Mouse (Mus musculus): ENCODE results near the gene Tshr. TPM values are rescaled to one million over a fixed set of nuclear protein-coding genes. Genes with fewer than 3 reads are reported as not detected.
"Not testable (repeated sequence)": the region's sequence is repeated elsewhere in the genome, so short reads cannot be mapped to it uniquely, and the experiment has no call there.

Tshr gene
- 0.15 and 0.43 TPM in 2 replicates for polyA plus RNA-seq (2014; fragmentation: Nextera tagmentation; extraction: Ambion mirVana)

DNA sequence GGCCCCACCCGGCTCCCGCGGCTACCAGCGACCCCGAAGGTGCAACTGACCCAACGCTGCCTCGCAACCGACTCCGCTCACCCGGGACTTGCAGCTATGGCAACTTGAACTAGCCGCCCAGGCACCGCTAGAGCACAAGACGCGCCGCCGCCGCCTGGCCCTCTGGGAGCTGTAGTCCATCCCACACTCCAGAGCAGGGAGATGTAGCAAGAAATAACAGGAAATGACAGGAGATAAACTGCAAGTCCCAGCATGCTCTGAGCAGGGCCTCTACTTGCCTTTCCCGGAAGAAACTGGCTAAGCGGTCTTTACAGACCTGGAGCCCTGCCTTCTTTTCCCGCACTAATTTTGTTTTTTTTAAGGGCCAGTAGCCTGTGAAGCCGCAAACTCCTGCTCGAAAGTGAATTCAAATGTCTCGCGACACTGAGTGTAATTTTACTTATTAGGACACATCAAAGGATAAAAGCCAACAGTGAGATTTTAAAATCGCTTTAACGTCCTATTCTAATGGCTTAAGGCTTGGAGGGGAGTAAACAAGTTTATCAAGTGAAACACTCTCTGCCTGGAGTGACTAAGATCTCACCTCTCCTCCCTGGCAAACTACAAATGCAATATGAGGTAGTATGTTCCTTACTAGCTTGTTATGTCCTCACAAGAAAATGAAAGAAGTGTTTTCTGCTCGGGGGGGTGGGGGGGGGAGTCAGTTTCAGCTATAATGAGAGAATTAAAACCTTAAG lies at the start of gene Tshr, which contains the start of gene Cep128:
TSS of gene Tshr (plus strand) at position 283 of the 737 bp plus-strand sequence.
TSS of gene Cep128 (minus strand) at position 129 of the 737 bp plus-strand sequence.
- Histone ChIP-seq H3K36me3 (ENCODE audit: control insufficient read depth, insufficient read depth, low read length) (no peaks in the 10 kb centered on the region), H3K4me3 (ENCODE audit: low read depth, low read length) (peak within 1 kb of the TSS; percentile 77), H3K9me3 (replicated peaks; ENCODE audit: control insufficient read depth, low read length) (no peaks in the 10 kb centered on the region), H3K4me2 (peak within 1 kb of the TSS; percentile 91), H3K4me1 (ENCODE audit: control insufficient read depth, insufficient read depth, low read length) (peaks cover 3% of the 10 kb centered on the region; the same call in 1 of the 2 replicates), H3K9ac (ENCODE audit: low read depth, low read length) (peak within 1 kb of the TSS; percentile 78), H3K27me3 (ENCODE audit: control insufficient read depth, insufficient read depth, low read length) (no peaks in the 10 kb centered on the region), H3K27ac (ENCODE audit: low read depth, low read length) (peak within 1 kb of the TSS; percentile 41; the same call in 1 of the 2 replicates)
- WGBS (ENCODE audit: insufficient replicate concordance) = 2% methylated on average over 27 of the region's 27 CpGs
- peak; percentile 100 for ATAC-seq (replicated peaks; ENCODE audit: insufficient number of reproducible peaks, low FRiP score, low TSS enrichment)

DNA sequence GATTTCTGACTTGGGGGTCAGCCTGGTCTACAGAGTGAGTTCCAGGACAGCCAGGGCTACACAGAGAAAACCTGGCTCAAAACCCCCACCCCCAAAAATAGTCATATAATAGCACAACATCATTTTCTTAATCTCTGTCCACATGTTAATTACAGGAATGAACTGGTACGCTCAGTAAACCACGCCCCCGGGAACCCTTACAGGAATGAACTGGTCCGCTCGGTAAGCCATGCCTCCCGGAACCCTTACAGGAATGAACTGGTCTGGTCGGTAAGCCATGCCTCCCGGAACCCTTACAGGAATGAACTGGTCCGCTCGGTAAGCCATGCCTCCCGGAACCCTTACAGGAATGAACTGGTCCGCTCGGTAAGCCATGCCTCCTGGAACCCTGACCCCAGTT lies 45.7 kb upstream of the Tshr start:
- not testable (repeated sequence) for ATAC-seq (replicated peaks; ENCODE audit: insufficient number of reproducible peaks, low FRiP score, low TSS enrichment); H3K9ac ChIP-seq (ENCODE audit: low read depth, low read length); H3K4me3 ChIP-seq (ENCODE audit: low read depth, low read length); H3K4me1 ChIP-seq (ENCODE audit: control insufficient read depth, insufficient read depth, low read length); H3K27ac ChIP-seq (ENCODE audit: low read depth, low read length); H3K36me3 ChIP-seq (ENCODE audit: control insufficient read depth, insufficient read depth, low read length); H3K9me3 ChIP-seq (replicated peaks; ENCODE audit: control insufficient read depth, low read length); H3K4me2 ChIP-seq; H3K27me3 ChIP-seq (ENCODE audit: control insufficient read depth, insufficient read depth, low read length)
- 94% methylated on average over 13 of the region's 13 CpGs for WGBS (ENCODE audit: insufficient replicate concordance)

DNA sequence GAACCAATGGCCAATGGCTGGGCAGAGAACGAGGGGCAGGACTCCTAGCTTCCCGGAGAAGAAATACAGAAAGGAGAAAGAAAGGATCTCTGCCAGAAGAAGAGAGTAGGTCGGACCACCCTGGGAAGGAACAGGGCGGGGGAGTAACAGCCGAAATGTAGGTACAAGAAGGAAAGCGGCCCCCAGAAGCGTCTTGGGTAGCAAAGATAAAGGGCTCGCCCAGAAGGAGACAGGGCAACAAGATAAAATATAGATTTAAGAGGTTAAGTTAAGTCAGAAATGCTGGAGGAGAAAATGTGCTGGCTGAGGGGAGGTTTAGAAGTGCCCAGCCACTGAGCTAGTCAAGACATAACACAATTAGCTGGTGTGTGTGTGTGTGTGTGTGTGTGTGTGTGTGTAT lies 30.6 kb upstream of the Tshr start:
- Histone ChIP-seq H3K4me2 (no peak overlapping the region), H3K4me3 (ENCODE audit: low read depth, low read length) (no peak overlapping the region), H3K27ac (ENCODE audit: low read depth, low read length) (no peak overlapping the region), H3K36me3 (ENCODE audit: control insufficient read depth, insufficient read depth, low read length) (no peaks in the 10 kb centered on the region), H3K9me3 (replicated peaks; ENCODE audit: control insufficient read depth, low read length) (no peaks in the 10 kb centered on the region), H3K9ac (ENCODE audit: low read depth, low read length) (no peak overlapping the region), H3K27me3 (ENCODE audit: control insufficient read depth, insufficient read depth, low read length) (no peaks in the 10 kb centered on the region), H3K4me1 (ENCODE audit: control insufficient read depth, insufficient read depth, low read length) (no peaks in the 10 kb centered on the region)
- no peak for ATAC-seq (replicated peaks; ENCODE audit: insufficient number of reproducible peaks, low FRiP score, low TSS enrichment)
- 80% methylated on average over 8 of the region's 8 CpGs for WGBS (ENCODE audit: insufficient replicate concordance)

DNA sequence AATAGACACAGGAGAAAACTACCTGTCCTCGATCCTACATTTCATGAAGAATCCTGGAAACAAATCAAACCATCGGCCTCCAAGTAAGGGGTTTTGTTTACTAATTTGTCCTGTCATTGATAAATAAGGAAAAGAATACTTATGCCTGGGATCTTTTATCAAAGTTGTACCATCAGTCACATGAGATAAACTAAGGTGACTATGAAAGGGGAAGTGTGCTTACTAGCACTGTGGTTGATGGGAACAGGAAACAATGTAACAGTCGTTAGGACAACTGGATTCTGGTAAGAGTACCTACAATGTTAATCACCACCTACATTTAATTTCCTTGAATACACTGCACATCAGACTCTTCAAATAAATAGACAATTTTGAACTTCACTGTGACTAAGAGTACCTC lies 15.2 kb upstream of the Tshr start:
- WGBS (ENCODE audit: insufficient replicate concordance) = 84% methylated on average over 3 of the region's 3 CpGs
- H3K4me2 ChIP-seq = no peak overlapping the region
- no peaks in the 10 kb centered on the region for H3K27me3 ChIP-seq (ENCODE audit: control insufficient read depth, insufficient read depth, low read length)
- no peaks in the 10 kb centered on the region for H3K4me1 ChIP-seq (ENCODE audit: control insufficient read depth, insufficient read depth, low read length)
- no peaks in the 10 kb centered on the region for H3K9me3 ChIP-seq (replicated peaks; ENCODE audit: control insufficient read depth, low read length)
- H3K4me3 ChIP-seq (ENCODE audit: low read depth, low read length) = no peak overlapping the region
- H3K36me3 ChIP-seq (ENCODE audit: control insufficient read depth, insufficient read depth, low read length) = no peaks in the 10 kb centered on the region
- H3K27ac ChIP-seq (ENCODE audit: low read depth, low read length) = no peak overlapping the region
- no peak overlapping the region for H3K9ac ChIP-seq (ENCODE audit: low read depth, low read length)
- no peak for ATAC-seq (replicated peaks; ENCODE audit: insufficient number of reproducible peaks, low FRiP score, low TSS enrichment)

DNA sequence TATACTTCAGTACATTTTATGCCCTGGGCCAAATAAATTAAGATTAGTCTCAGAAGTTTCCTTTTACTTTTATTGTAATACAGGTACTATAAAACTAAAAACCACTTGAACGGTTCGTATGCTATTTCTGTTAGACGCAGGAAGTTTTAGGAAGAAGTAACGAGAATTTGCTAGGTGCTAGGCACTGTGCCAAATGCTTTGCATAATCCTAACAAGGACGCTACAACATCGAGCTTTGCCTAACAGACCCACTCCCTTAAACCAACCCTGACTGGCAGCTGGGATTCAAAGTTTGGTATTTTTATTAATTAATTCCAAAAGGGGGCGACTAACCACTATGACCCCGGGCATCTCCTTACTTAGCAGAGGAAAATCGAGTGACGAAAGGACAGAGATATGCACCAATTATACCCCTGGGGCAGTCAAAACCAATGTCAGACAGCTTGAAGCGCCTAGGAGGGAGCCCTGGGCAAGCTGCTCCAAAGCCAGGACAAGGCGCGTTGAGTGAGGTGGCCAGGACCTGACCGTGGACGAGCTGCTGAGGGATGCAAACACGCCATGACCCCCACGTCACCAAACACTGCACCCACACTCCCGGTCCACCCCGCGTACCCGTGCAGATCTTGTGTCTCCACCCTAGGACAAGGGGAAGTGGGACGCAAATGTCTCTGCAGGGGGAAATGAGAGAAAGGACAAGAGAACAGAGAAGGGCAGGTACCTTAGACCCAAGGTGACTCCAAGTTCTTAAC lies 673 bp upstream of the Tshr start:
- Histone ChIP-seq H3K36me3 (ENCODE audit: control insufficient read depth, insufficient read depth, low read length) (no peaks in the 10 kb centered on the region), H3K27me3 (ENCODE audit: control insufficient read depth, insufficient read depth, low read length) (no peaks in the 10 kb centered on the region), H3K9ac (ENCODE audit: low read depth, low read length) (peak overlapping the region; percentile 78), H3K4me2 (peak overlapping the region; percentile 91), H3K27ac (ENCODE audit: low read depth, low read length) (no peak overlapping the region), H3K4me1 (ENCODE audit: control insufficient read depth, insufficient read depth, low read length) (peaks cover 3% of the 10 kb centered on the region; the same call in 1 of the 2 replicates), H3K9me3 (replicated peaks; ENCODE audit: control insufficient read depth, low read length) (no peaks in the 10 kb centered on the region), H3K4me3 (ENCODE audit: low read depth, low read length) (peak overlapping the region; percentile 77)
- WGBS (ENCODE audit: insufficient replicate concordance) = 5% methylated on average over 22 of the region's 22 CpGs
- ATAC-seq (replicated peaks; ENCODE audit: insufficient number of reproducible peaks, low FRiP score, low TSS enrichment) = peak; percentile 68

DNA sequence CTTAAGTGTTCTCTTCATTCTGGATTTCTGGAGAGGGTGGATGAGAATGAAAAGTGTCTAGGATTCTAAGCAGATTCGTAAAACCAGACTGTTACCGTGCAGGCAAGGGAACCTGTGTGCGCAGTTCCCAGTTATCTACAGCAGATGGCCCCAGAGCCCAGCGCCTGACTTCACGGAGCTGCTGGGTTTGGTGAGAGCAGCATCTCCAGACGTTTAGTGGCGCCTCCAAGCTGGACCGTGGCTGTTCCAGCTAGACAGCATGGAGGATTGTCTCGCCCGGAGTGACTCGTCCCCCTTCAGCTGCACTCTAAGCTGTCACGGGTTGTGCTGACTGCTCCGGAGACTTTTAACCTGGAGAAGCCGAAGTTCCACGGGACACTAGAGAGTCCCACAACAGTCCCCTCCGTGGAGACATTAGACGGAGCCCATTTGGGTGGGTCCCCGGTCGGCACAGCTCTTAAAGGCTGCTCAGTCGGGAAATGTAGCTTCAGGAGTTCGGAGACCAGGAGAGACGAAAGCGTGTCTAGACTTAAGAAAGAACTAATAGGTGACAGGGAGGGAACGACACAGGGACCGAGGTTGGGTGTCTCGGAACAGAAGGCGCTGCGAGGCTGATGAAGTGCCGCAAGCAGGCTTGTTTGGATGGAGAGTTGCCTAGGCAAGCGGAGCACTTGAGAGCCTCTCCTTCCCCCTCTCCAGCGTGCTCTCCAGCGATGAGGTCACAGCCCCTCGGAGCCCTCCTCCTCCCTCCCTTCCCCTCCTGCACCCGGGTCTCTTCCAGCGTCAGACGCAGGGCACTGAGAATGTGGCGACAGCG lies 16.1 kb downstream of the Tshr start:
- Histone ChIP-seq H3K36me3 (ENCODE audit: control insufficient read depth, insufficient read depth, low read length) (no peaks in the 10 kb centered on the region), H3K27me3 (ENCODE audit: control insufficient read depth, insufficient read depth, low read length) (peaks cover 21% of the 10 kb centered on the region), H3K4me1 (ENCODE audit: control insufficient read depth, insufficient read depth, low read length) (no peaks in the 10 kb centered on the region), H3K4me3 (ENCODE audit: low read depth, low read length) (peak overlapping the region; percentile 52), H3K9ac (ENCODE audit: low read depth, low read length) (peak overlapping the region; percentile 46; the same call in 1 of the 2 replicates), H3K27ac (ENCODE audit: low read depth, low read length) (no peak overlapping the region), H3K4me2 (peak overlapping the region; percentile 93), H3K9me3 (replicated peaks; ENCODE audit: control insufficient read depth, low read length) (no peaks in the 10 kb centered on the region)
- ATAC-seq (replicated peaks; ENCODE audit: insufficient number of reproducible peaks, low FRiP score, low TSS enrichment) = peak; percentile 75
- WGBS (ENCODE audit: insufficient replicate concordance) = under 1% methylated on average over 38 of the region's 38 CpGs

DNA sequence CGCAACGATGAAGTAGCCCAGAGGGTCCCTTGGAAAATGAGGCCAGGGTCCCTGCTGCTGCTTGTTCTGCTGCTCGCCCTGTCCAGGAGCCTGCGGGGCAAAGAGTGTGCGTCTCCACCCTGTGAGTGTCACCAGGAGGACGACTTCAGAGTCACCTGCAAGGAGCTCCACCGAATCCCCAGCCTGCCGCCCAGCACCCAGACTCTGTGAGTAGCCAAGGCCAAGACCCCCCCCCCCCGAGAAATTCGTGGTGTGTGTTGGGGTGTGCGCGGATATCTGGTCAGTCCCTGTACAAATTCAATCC lies 16.6 kb downstream of the Tshr start:
- H3K4me3 ChIP-seq (ENCODE audit: low read depth, low read length) = peak overlapping the region; percentile 52
- WGBS (ENCODE audit: insufficient replicate concordance) = 3% methylated on average over 12 of the region's 12 CpGs
- peak; percentile 35; the same call in 1 of the 2 replicates for ATAC-seq (replicated peaks; ENCODE audit: insufficient number of reproducible peaks, low FRiP score, low TSS enrichment)
- peaks cover 21% of the 10 kb centered on the region for H3K27me3 ChIP-seq (ENCODE audit: control insufficient read depth, insufficient read depth, low read length)
- H3K4me1 ChIP-seq (ENCODE audit: control insufficient read depth, insufficient read depth, low read length) = no peaks in the 10 kb centered on the region
- H3K27ac ChIP-seq (ENCODE audit: low read depth, low read length) = no peak overlapping the region
- H3K36me3 ChIP-seq (ENCODE audit: control insufficient read depth, insufficient read depth, low read length) = no peaks in the 10 kb centered on the region
- no peak overlapping the region for H3K9ac ChIP-seq (ENCODE audit: low read depth, low read length)
- H3K4me2 ChIP-seq = peak overlapping the region; percentile 93
- no peaks in the 10 kb centered on the region for H3K9me3 ChIP-seq (replicated peaks; ENCODE audit: control insufficient read depth, low read length)

DNA sequence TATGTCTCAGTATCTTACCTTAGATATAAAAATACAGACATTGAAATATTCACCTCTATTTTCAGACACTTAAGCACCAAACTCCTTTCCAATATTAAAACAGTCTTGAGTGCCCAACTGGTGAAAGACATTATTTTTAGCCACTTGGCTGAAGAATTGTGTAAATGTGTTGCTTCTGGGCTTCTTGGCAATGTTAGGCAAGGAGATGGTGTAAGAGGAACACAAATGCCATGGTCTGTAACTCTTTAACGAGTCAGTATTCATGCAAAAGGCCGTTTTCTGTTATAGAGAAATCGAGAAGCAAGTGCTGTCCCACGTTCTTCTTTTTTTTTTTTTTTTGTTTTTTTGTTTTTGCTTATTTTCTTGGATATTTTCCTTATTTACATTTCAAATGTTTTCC lies 25.9 kb downstream of the Tshr start:
- no peak for ATAC-seq (replicated peaks; ENCODE audit: insufficient number of reproducible peaks, low FRiP score, low TSS enrichment)
- 76% methylated on average over 4 of the region's 4 CpGs for WGBS (ENCODE audit: insufficient replicate concordance)
- Histone ChIP-seq H3K9ac (ENCODE audit: low read depth, low read length) (no peak overlapping the region), H3K9me3 (replicated peaks; ENCODE audit: control insufficient read depth, low read length) (no peaks in the 10 kb centered on the region), H3K36me3 (ENCODE audit: control insufficient read depth, insufficient read depth, low read length) (no peaks in the 10 kb centered on the region), H3K4me3 (ENCODE audit: low read depth, low read length) (no peak overlapping the region), H3K4me2 (no peak overlapping the region), H3K27me3 (ENCODE audit: control insufficient read depth, insufficient read depth, low read length) (no peaks in the 10 kb centered on the region), H3K4me1 (ENCODE audit: control insufficient read depth, insufficient read depth, low read length) (no peaks in the 10 kb centered on the region), H3K27ac (ENCODE audit: low read depth, low read length) (no peak overlapping the region)
